Mouse (Mus musculus) lung, postnatal 0 days (tissue): ENCODE measurements around the gene Vstm4.

Source experiments
- CTCF ChIP-seq: IDR thresholded peaks from 2 replicates; pipeline ENCODE4 v1.5.1; 2016; ENCODE audit warnings: antibody characterized with exemption, mild to moderate bottlenecking
- EP300 ChIP-seq: IDR thresholded peaks from 2 replicates; pipeline ENCODE4 v1.6.1; 2016; ENCODE audit warnings: antibody characterized with exemption, mild to moderate bottlenecking, control low read depth

GRCm38 (mm10) chr14:32906545-32906944 is 50.0 kb downstream of the Vstm4 start:
- no peak for TF ChIP-seq CTCF
- TF ChIP-seq EP300, result no peak
